Mouse (Mus musculus) MEL (cell line): Measurements from ENCODE around the gene Yju2.

Source experiments
- JUND ChIP-seq: IDR thresholded peaks from 2 replicates; pipeline ENCODE4 v1.6.1; 2011; ENCODE audit warnings: low read depth, mild to moderate bottlenecking, improper control_type of control experiment, low read length
- MYC ChIP-seq: IDR thresholded peaks from 2 replicates; pipeline ENCODE4 v1.6.1; 2011; ENCODE audit warnings: low read depth, mild to moderate bottlenecking, low read length, improper control_type of control experiment, moderate library complexity

DNA sequence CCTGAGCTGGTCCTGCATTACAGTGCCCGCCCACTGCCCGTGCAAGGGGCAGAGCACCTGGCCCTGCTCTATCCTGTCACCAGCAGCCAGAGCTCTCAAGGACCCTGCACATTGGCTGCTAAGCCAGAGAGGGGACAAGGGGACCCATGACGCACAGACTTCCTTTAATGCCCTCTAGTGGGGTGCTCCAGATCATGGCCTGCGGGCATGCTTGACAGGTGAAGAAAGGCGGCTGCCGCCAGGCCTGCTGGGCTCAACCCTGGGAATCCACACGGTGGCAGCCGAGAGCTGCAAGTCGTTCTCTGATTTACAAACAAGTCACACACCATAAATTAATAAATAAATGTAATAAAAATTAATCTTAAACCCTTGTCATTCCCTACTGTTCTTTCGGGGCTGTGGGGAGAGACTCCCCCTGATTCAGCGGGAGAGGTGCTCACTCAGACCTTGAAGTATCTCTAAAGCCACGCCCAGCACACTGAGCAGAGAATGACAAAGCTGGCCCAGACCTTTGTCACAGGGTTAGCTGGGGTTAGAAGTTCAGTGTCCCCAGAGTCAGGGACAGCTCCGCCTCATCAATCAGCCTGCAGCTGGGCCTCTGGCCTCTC lies 17.5 kb downstream of the Yju2 start:
- TF ChIP-seq MYC (no peak), JUND (no peak)
